Mouse (Mus musculus) intestine, postnatal 0 days (tissue): ENCODE measurements around the gene Scrt2. TPM values are rescaled to one million over a fixed set of nuclear protein-coding genes. Genes with fewer than 3 reads are reported as not detected.

Experiments used
- ATAC-seq: fragments of 200-750 bp; cut with Nextera tagmentation; 2 replicates; pipeline ENCODE4 v1.8.0; 2017; ENCODE audit warnings: mild to moderate bottlenecking, moderate TSS enrichment, moderate library complexity
- H3K27ac ChIP-seq: fragments of 300-500 bp; sonication (generic); 2 replicates; pipeline ENCODE4 v1.5.1; 2014; ENCODE audit warnings: mild to moderate bottlenecking, low read depth, low read length, moderate library complexity
- H3K27me3 ChIP-seq: fragments of 300-500 bp; sonication (generic); replicated peaks from 2 replicates; pipeline ENCODE4 v1.6.1; 2014; ENCODE audit warnings: low read length, mixed read lengths; ENCODE audit not compliant: control insufficient read depth, insufficient read depth
- H3K36me3 ChIP-seq: fragments of 300-500 bp; sonication (generic); 2 replicates; pipeline ENCODE4 v1.6.1; 2014; ENCODE audit warnings: mild to moderate bottlenecking, moderate library complexity; ENCODE audit not compliant: control insufficient read depth, insufficient read depth
- H3K4me1 ChIP-seq: fragments of 300-500 bp; sonication (generic); replicated peaks from 2 replicates; pipeline ENCODE4 v1.6.1; 2014; ENCODE audit warnings: antibody characterized with exemption, low read length, mixed read lengths; ENCODE audit not compliant: control insufficient read depth, insufficient read depth
- H3K4me2 ChIP-seq: fragments of 300-500 bp; sonication (generic); replicated peaks from 2 replicates; pipeline ENCODE4 v1.6.1; 2014; ENCODE audit warnings: low read depth, mild to moderate bottlenecking, moderate library complexity
- H3K4me3 ChIP-seq: fragments of 300-500 bp; sonication (generic); 2 replicates; pipeline ENCODE4 v1.5.1; 2014; ENCODE audit warnings: low read depth, low read length
- H3K9ac ChIP-seq: fragments of 300-500 bp; sonication (generic); 2 replicates; pipeline ENCODE4 v1.6.1; 2014; ENCODE audit warnings: mild to moderate bottlenecking, low read depth, low read length
- H3K9me3 ChIP-seq: fragments of 300-500 bp; sonication (generic); 2 replicates; pipeline ENCODE4 v1.6.1; 2016; ENCODE audit warnings: mixed run types; ENCODE audit not compliant: control insufficient read depth
- CTCF ChIP-seq: sonication (generic); IDR thresholded peaks from 2 replicates; pipeline ENCODE4 v1.5.1; 2016; ENCODE audit warnings: low read depth, mild to moderate bottlenecking, control low read depth, antibody characterized with exemption, moderate library complexity
- WGBS: fragments of 180-500 bp; shearing (Covaris S2); extraction: QIAGEN DNeasy Blood & Tissue Kit; methylation state at CpG from one replicate; pipeline ENCODE4 v1.1.7; 2014; 5-methylcytosine and 5-hydroxymethylcytosine counted together
- polyA plus RNA-seq: library from polyadenylated mRNA; unstranded; fragments of >200 nt; fragmentation: Nextera tagmentation; extraction: Ambion mirVana; gene quantifications from 2 replicates; pipeline ENCODE4 v1.2.1, GENCODE M21; 2015

Scrt2 gene
- polyA plus RNA-seq, 1 experiment from 2014 or later = not detected

DNA sequence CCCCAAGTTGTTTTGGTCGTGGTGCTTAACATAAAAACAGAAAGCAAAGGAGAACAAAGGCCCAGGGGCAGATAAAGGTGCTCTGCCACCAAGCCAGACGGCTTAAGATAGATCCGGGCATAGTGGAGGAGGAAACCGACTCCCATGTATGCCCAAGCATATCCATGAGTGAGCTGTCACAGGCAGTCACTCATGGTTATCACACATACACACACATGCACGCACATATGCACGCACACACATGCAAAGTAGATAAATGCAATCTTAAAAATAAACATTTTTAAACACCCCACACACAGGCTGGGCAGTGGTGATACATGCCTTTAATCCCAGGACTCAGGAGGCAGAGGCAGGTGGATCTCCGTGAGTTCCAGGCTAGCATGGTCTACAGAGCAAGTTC, 36.4 kb downstream of the Scrt2 start:
- H3K27me3 ChIP-seq = 0 out of 2 replicates have a peak, but pooled peaks cover 6% of the 10 kb centered on the region
- H3K9ac ChIP-seq = no peak overlapping the region
- WGBS = 78% methylated on average over 7 of the region's 7 CpGs
- H3K4me2 ChIP-seq = no peak overlapping the region
- no peaks in the 10 kb centered on the region for H3K36me3 ChIP-seq
- H3K4me3 ChIP-seq = no peak overlapping the region
- no peaks in the 10 kb centered on the region for H3K9me3 ChIP-seq
- no peak overlapping the region for H3K27ac ChIP-seq
- no peaks in the 10 kb centered on the region for H3K4me1 ChIP-seq
- no peak for TF ChIP-seq CTCF
- ATAC-seq = no peak

DNA sequence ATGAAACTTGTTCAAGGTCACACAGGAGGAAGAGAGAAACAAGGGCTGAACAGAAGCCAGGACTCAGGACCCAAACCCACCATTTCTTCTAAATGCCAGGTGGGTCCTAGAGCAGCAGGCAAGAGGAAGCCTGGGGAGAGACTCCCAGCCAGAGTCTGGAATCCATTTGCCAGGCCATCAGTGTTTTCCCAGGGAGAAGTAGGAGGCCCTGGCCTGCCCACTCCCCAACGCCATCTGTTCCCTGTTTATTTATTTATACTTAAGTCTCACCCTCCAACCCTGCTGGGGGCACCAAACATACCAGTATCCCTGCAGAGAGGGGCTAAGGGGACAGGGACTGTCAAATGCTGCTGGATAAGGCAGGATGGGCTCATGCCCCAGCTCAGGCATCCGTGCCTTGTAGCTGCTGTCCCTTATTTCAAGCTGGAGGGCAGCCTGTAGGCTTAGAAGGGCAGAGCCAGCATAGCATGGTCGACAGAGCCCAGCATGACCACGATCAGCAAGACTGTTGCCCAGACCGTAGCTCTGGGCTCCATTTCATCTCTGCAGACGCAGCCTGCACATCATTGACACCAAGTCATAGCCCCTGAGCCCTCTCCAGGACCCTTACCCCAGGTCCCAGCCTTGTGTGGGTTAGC, 38.0 kb downstream of the Scrt2 start:
- H3K4me1 ChIP-seq = no peaks in the 10 kb centered on the region
- no peak overlapping the region for H3K4me2 ChIP-seq
- 55% methylated on average over 6 of the region's 6 CpGs for WGBS
- ATAC-seq = no peak
- no peak overlapping the region for H3K27ac ChIP-seq
- H3K4me3 ChIP-seq = no peak overlapping the region
- H3K9me3 ChIP-seq = no peaks in the 10 kb centered on the region
- H3K9ac ChIP-seq = no peak overlapping the region
- 0 out of 2 replicates have a peak, but pooled peaks cover 6% of the 10 kb centered on the region for H3K27me3 ChIP-seq
- no peak for TF ChIP-seq CTCF
- no peaks in the 10 kb centered on the region for H3K36me3 ChIP-seq

- no peak for ATAC-seq
Measured at GRCm38 (mm10) chr2:152122896-152123295, 41.6 kb downstream of the Scrt2 start.

DNA sequence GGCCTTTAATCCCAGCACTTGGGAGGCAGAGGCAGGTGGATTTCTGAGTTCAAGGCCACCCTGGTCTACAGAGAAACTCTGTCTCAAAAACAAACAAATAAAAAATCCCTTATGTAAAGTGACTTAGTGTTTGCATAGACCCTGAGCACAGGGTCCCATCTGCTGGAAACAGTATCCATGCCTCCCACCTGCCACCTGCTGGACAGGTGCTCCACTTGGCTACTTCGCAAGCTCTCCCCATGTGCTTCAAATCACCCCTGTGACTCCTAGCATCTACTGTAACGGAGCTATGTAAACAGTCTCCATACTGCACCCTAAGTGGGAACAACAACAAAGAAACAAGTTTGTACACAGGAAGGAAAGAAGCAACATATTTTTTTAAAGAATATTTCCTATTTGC, 47.3 kb downstream of the Scrt2 start:
- Histone ChIP-seq H3K27me3 (no peaks in the 10 kb centered on the region), H3K9ac (no peak overlapping the region), H3K27ac (no peak overlapping the region), H3K4me2 (no peak overlapping the region), H3K36me3 (no peaks in the 10 kb centered on the region), H3K4me1 (no peaks in the 10 kb centered on the region), H3K4me3 (no peak overlapping the region), H3K9me3 (no peaks in the 10 kb centered on the region)
- peak; percentile 60 for TF ChIP-seq CTCF
- 57% methylated on average over 2 of the region's 2 CpGs for WGBS
- no peak for ATAC-seq

More at GRCm38 (mm10) chr2:152122896-152123295, 41.6 kb downstream of the Scrt2 start:
- H3K9ac ChIP-seq = no peak overlapping the region
- no peaks in the 10 kb centered on the region for H3K36me3 ChIP-seq
- H3K4me3 ChIP-seq = no peak overlapping the region
- H3K27me3 ChIP-seq = no peaks in the 10 kb centered on the region
- no peak overlapping the region for H3K27ac ChIP-seq
- no peak for TF ChIP-seq CTCF
- no peak overlapping the region for H3K4me2 ChIP-seq
- no peaks in the 10 kb centered on the region for H3K4me1 ChIP-seq
- no peaks in the 10 kb centered on the region for H3K9me3 ChIP-seq
- 56% methylated on average over 9 of the region's 9 CpGs for WGBS

- no peak overlapping the region for H3K27ac ChIP-seq
- ATAC-seq = no peak
- H3K36me3 ChIP-seq = no peaks in the 10 kb centered on the region
- H3K4me3 ChIP-seq = no peak overlapping the region
- no peaks in the 10 kb centered on the region for H3K9me3 ChIP-seq
- H3K4me2 ChIP-seq = no peak overlapping the region
- H3K4me1 ChIP-seq = no peaks in the 10 kb centered on the region
- H3K9ac ChIP-seq = no peak overlapping the region
- WGBS = 73% methylated on average over 3 of the region's 3 CpGs
- no peak for TF ChIP-seq CTCF
- no peaks in the 10 kb centered on the region for H3K27me3 ChIP-seq
Measured at GRCm38 (mm10) chr2:152129778-152130177, 48.4 kb downstream of the Scrt2 start.

DNA sequence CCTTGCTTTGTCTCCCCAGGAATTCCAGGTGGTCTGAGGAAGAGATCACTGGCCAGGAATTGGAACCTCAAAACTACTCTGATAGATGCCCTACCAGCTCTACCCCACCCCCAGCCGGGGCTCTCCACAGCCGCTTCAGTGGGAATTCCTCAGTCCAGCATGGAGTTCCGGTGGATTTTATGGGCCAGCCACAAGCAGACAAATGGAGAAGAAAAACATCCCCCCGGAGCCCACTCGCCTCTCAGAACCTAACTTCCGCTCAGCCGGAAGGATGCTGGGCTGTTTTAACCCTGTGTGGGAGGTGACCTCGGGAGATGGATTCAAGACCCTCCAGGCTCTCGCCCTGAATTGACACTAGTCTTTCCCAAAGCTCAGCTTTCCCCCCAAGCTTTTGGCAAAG, 50.7 kb downstream of the Scrt2 start:
- TF ChIP-seq CTCF = no peak
- WGBS = 59% methylated on average over 9 of the region's 9 CpGs
- no peak for ATAC-seq
- H3K9ac ChIP-seq = no peak overlapping the region
- H3K4me1 ChIP-seq = no peaks in the 10 kb centered on the region
- no peak overlapping the region for H3K27ac ChIP-seq
- H3K9me3 ChIP-seq = no peaks in the 10 kb centered on the region
- no peak overlapping the region for H3K4me3 ChIP-seq
- H3K27me3 ChIP-seq = no peaks in the 10 kb centered on the region
- no peaks in the 10 kb centered on the region for H3K36me3 ChIP-seq
- no peak overlapping the region for H3K4me2 ChIP-seq
